Mouse (Mus musculus) neutrophil, adult 5-6 weeks (primary cell): ENCODE results near the gene Abcg8. TPM values are rescaled to one million over a fixed set of nuclear protein-coding genes. Genes with fewer than 3 reads are reported as not detected.

Experiments used
- ATAC-seq: fragments of 151-379, 151-347 bp; 2 replicates; pipeline ENCODE4 v1.8.0; 2017; ENCODE audit warnings: mild to moderate bottlenecking, moderate TSS enrichment; ENCODE audit not compliant: insufficient number of reproducible peaks, poor library complexity, low FRiP score, severe bottlenecking; ENCODE audit errors: extremely low read depth
- total RNA-seq: library from RNA; stranded (forward); fragments of 200-1000 nt; gene quantifications from 2 replicates; pipeline ENCODE4 v1.2.3, GENCODE M21; 2017

Abcg8 gene
- total RNA-seq, 1 experiment from 2014 or later = not detected

GRCm38 (mm10) chr17:84690111-84690510 lies 14.0 kb downstream of the Abcg8 start:
- ATAC-seq = no peak

GRCm38 (mm10) chr17:84693741-84694140 lies 17.6 kb downstream of the Abcg8 start:
- ATAC-seq = no peak

GRCm38 (mm10) chr17:84696537-84696936 lies 20.4 kb downstream of the Abcg8 start:
- no peak for ATAC-seq

GRCm38 (mm10) chr17:84698727-84699126 lies 22.6 kb downstream of the Abcg8 start:
- peak; percentile 57; the same call in 1 of the 2 replicates for ATAC-seq

GRCm38 (mm10) chr17:84707407-84707806 lies 31.3 kb downstream of the Abcg8 start:
- no peak for ATAC-seq

GRCm38 (mm10) chr17:84708818-84709217 lies 32.7 kb downstream of the Abcg8 start:
- no peak for ATAC-seq

GRCm38 (mm10) chr17:84709403-84709851 lies 33.3 kb downstream of the Abcg8 start:
- no peak for ATAC-seq

GRCm38 (mm10) chr17:84713563-84714164 lies 37.6 kb downstream of the Abcg8 start:
- no peak for ATAC-seq

GRCm38 (mm10) chr17:84714930-84715329 lies 38.8 kb downstream of the Abcg8 start:
- ATAC-seq = no peak

GRCm38 (mm10) chr17:84716252-84716872 lies 40.3 kb downstream of the Abcg8 start:
- ATAC-seq = no peak

- ATAC-seq = no peak
Measured at GRCm38 (mm10) chr17:84717416-84717815, 41.3 kb downstream of the Abcg8 start.

GRCm38 (mm10) chr17:84719105-84719504 lies 43.0 kb downstream of the Abcg8 start:
- no peak for ATAC-seq

GRCm38 (mm10) chr17:84724028-84724427 lies 47.9 kb downstream of the Abcg8 start:
- ATAC-seq = no peak

GRCm38 (mm10) chr17:84725163-84725562 lies 49.1 kb downstream of the Abcg8 start:
- no peak for ATAC-seq

GRCm38 (mm10) chr17:84728201-84728911 lies 52.3 kb downstream of the Abcg8 start:
- ATAC-seq = no peak

- ATAC-seq = no peak
Measured at GRCm38 (mm10) chr17:84729140-84729539, 53.0 kb downstream of the Abcg8 start.

GRCm38 (mm10) chr17:84731361-84731760 lies 55.3 kb downstream of the Abcg8 start:
- ATAC-seq = no peak

GRCm38 (mm10) chr17:84732612-84733011 lies 56.5 kb downstream of the Abcg8 start:
- no peak for ATAC-seq

- ATAC-seq = no peak
Measured at GRCm38 (mm10) chr17:84736719-84737118, 60.6 kb downstream of the Abcg8 start.
